Mouse (Mus musculus) forebrain, embryonic 11.5 days (tissue): ENCODE results near the gene Prkcd. TPM values are rescaled to one million over a fixed set of nuclear protein-coding genes. Genes with fewer than 3 reads are reported as not detected.

Source experiments
- ATAC-seq: fragments of 200-750 bp; cut with Nextera tagmentation; replicated peaks from 2 replicates; pipeline ENCODE4 v1.8.0; 2017; ENCODE audit warnings: moderate TSS enrichment; ENCODE audit not compliant: low FRiP score
- DNase-seq: peaks from one replicate; pipeline ENCODE4 v3.0.0-alpha.2; 2017; ENCODE audit warnings: low spot score
- H3K27ac ChIP-seq: fragments of 300-500 bp; sonication (generic); 2 replicates; pipeline ENCODE4 v1.5.1; 2014; ENCODE audit warnings: low read depth, low read length
- H3K27me3 ChIP-seq: fragments of 300-500 bp; sonication (generic); 2 replicates; pipeline ENCODE4 v1.6.1; 2014; ENCODE audit warnings: mild to moderate bottlenecking, low read length, mixed read lengths; ENCODE audit not compliant: control insufficient read depth, insufficient read depth
- H3K36me3 ChIP-seq: fragments of 300-500 bp; sonication (generic); 2 replicates; pipeline ENCODE4 v1.6.1; 2014; ENCODE audit warnings: mild to moderate bottlenecking, low read length, moderate library complexity, mixed read lengths; ENCODE audit not compliant: control insufficient read depth, insufficient read depth
- H3K4me1 ChIP-seq: fragments of 300-500 bp; sonication (generic); replicated peaks from 2 replicates; pipeline ENCODE4 v1.6.1; 2014; ENCODE audit warnings: low read length, mixed read lengths; ENCODE audit not compliant: control insufficient read depth, insufficient read depth
- H3K4me2 ChIP-seq: fragments of 300-500 bp; sonication (generic); 2 replicates; pipeline ENCODE4 v1.6.1; 2014; ENCODE audit warnings: low read depth, mild to moderate bottlenecking, low read length, moderate library complexity, mixed read lengths; ENCODE audit not compliant: severe bottlenecking
- H3K4me3 ChIP-seq: fragments of 300-500 bp; sonication (generic); 2 replicates; pipeline ENCODE4 v1.5.1; 2014; ENCODE audit warnings: low read depth, low read length
- H3K9ac ChIP-seq: fragments of 300-500 bp; sonication (generic); 2 replicates; pipeline ENCODE4 v1.6.1; 2014; ENCODE audit warnings: low read length
- H3K9me3 ChIP-seq: fragments of 300-500 bp; sonication (generic); 2 replicates; pipeline ENCODE4 v1.6.1; 2016; ENCODE audit warnings: low read length, mixed read lengths; ENCODE audit not compliant: control insufficient read depth
- WGBS: fragments of 180-500 bp; shearing (Covaris S2); extraction: QIAGEN DNeasy Blood & Tissue Kit; methylation state at CpG from one replicate; pipeline ENCODE4 v1.1.7; 2014; 5-methylcytosine and 5-hydroxymethylcytosine counted together
- polyA plus RNA-seq: library from polyadenylated mRNA; unstranded; fragments of >200 nt; fragmentation: Nextera tagmentation; extraction: Ambion mirVana; gene quantifications from 2 replicates; pipeline ENCODE4 v1.2.1, GENCODE M21; 2014

Gene Prkcd
- polyA plus RNA-seq, 1 experiment from 2014 or later = 26.2 TPM

- H3K4me1 ChIP-seq = peaks cover 20% of the 10 kb centered on the region
- H3K27me3 ChIP-seq = no peaks in the 10 kb centered on the region
- no peak for ATAC-seq
- H3K9ac ChIP-seq = no peak overlapping the region
- H3K9me3 ChIP-seq = no peaks in the 10 kb centered on the region
- no peak overlapping the region for H3K4me3 ChIP-seq
- WGBS = 71% methylated on average over 7 of the region's 7 CpGs
- no peak overlapping the region for H3K4me2 ChIP-seq
- no peaks in the 10 kb centered on the region for H3K36me3 ChIP-seq
- DNase-seq = no peak
- no peak overlapping the region for H3K27ac ChIP-seq
Observed at GRCm38 (mm10) chr14:30590918-30591317, 35.1 kb downstream of the Prkcd start.

DNA sequence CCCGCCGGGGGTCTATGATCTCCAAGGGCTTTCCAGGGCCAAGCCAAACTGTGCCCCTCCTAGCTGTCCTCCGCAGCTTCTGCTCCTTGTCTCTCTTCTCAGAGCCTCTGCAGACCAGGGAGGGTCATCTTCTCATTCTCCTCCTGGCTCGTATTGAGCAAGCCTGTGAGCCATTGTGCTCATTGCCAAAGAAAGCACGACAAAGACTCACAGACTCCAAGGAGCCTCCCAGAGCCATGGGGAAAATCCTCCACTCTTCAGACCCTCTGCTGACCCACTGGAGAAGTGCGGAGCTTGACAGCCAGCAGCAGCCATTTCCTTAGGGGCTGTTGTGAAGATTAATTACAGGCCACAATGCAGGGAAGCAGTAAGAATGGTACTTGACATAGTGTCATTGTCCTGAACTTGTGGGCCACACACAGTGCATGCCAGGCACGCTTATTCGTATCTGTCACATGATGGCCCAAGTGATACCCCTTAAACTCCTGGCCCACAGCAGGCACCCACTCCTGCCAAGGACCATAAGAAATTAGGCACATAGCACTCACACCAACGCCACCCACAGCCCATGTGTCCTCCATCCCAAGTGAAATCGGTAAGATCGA is 35.9 kb downstream of the Prkcd start:
- Histone ChIP-seq H3K9ac (no peak overlapping the region), H3K4me3 (no peak overlapping the region), H3K36me3 (no peaks in the 10 kb centered on the region), H3K9me3 (no peaks in the 10 kb centered on the region), H3K27me3 (no peaks in the 10 kb centered on the region), H3K4me2 (no peak overlapping the region), H3K27ac (no peak overlapping the region), H3K4me1 (peaks cover 20% of the 10 kb centered on the region)
- ATAC-seq (no peak), DNase-seq (no peak)
- 78% methylated on average over 11 of the region's 11 CpGs for whole genome bisulfite sequencing

DNA sequence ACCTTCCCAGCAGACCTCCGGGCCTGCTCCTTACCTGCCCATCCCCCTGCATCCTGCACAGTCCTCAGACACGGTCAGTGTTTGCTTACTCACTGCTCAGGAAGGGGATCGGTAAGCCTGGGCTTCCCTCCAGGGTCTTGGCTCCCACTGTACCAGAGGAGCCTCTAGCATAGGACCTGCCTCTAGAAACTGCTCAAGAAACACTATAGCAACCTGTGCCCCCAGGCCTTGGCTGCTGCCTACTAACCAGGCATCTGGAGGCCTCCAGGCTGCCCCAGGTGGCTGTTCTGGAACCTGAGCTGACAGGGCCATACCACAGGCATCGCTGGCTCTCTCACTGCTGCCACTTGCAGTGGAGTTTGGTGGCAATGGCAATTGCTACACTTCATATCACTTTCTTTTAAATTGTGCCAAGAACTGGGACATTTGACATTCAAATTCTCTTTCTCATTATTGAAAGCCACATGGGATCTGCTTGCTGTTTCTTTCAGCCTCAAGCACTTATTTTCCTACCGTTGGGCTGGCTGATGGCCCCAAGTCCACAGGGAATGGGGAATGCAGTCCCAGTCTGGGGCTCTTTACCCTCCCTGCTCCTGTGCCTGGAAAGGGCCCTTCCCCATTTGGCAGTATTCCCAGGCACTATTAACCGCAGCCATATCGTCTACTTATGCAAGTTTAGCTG is 39.1 kb downstream of the Prkcd start:
- 71% methylated on average over 7 of the region's 7 CpGs for WGBS
- DNase-seq (no peak), ATAC-seq (no peak)
- peaks cover 7% of the 10 kb centered on the region; the same call in 1 of the 2 replicates for H3K4me1 ChIP-seq
- no peak overlapping the region for H3K9ac ChIP-seq
- H3K27ac ChIP-seq = no peak overlapping the region
- no peak overlapping the region for H3K4me2 ChIP-seq
- H3K9me3 ChIP-seq = no peaks in the 10 kb centered on the region
- no peaks in the 10 kb centered on the region for H3K36me3 ChIP-seq
- no peaks in the 10 kb centered on the region for H3K27me3 ChIP-seq
- H3K4me3 ChIP-seq = no peak overlapping the region

GRCm38 (mm10) chr14:30585323-30585722 is 40.7 kb downstream of the Prkcd start:
- H3K36me3 ChIP-seq = no peaks in the 10 kb centered on the region
- H3K27ac ChIP-seq = no peak overlapping the region
- WGBS = 92% methylated on average over 5 of the region's 5 CpGs
- H3K27me3 ChIP-seq = no peaks in the 10 kb centered on the region
- H3K9me3 ChIP-seq = no peaks in the 10 kb centered on the region
- peaks cover 7% of the 10 kb centered on the region; the same call in 1 of the 2 replicates for H3K4me1 ChIP-seq
- DNase-seq = no peak
- ATAC-seq = no peak
- H3K4me2 ChIP-seq = no peak overlapping the region
- no peak overlapping the region for H3K9ac ChIP-seq
- no peak overlapping the region for H3K4me3 ChIP-seq

GRCm38 (mm10) chr14:30584497-30585251 is 41.3 kb downstream of the Prkcd start:
- DNase-seq = no peak
- Histone ChIP-seq H3K36me3 (no peaks in the 10 kb centered on the region), H3K27ac (no peak overlapping the region), H3K4me3 (no peak overlapping the region), H3K27me3 (no peaks in the 10 kb centered on the region), H3K9ac (peak overlapping the region; percentile 20; the same call in 1 of the 2 replicates), H3K4me2 (no peak overlapping the region), H3K9me3 (no peaks in the 10 kb centered on the region), H3K4me1 (peaks cover 7% of the 10 kb centered on the region; the same call in 1 of the 2 replicates)
- WGBS = 44% methylated on average over 19 of the region's 19 CpGs
- ATAC-seq = no peak

GRCm38 (mm10) chr14:30584077-30584476 is 41.9 kb downstream of the Prkcd start:
- peaks cover 7% of the 10 kb centered on the region; the same call in 1 of the 2 replicates for H3K4me1 ChIP-seq
- H3K36me3 ChIP-seq = no peaks in the 10 kb centered on the region
- no peak overlapping the region for H3K9ac ChIP-seq
- H3K4me3 ChIP-seq = no peak overlapping the region
- H3K27me3 ChIP-seq = no peaks in the 10 kb centered on the region
- H3K27ac ChIP-seq = no peak overlapping the region
- ATAC-seq (no peak), DNase-seq (no peak)
- 67% methylated on average over 2 of the region's 2 CpGs for WGBS
- H3K9me3 ChIP-seq = no peaks in the 10 kb centered on the region
- H3K4me2 ChIP-seq = no peak overlapping the region

- Histone ChIP-seq H3K9me3 (no peaks in the 10 kb centered on the region), H3K4me2 (no peak overlapping the region), H3K27ac (no peak overlapping the region), H3K4me1 (peaks cover 5% of the 10 kb centered on the region; the same call in 1 of the 2 replicates), H3K36me3 (no peaks in the 10 kb centered on the region), H3K4me3 (no peak overlapping the region), H3K27me3 (no peaks in the 10 kb centered on the region), H3K9ac (no peak overlapping the region)
- DNase-seq = no peak
- no peak for ATAC-seq
- 84% methylated on average over 1 of the region's 1 CpGs for WGBS
Observed at GRCm38 (mm10) chr14:30581238-30581637, 44.8 kb downstream of the Prkcd start.

DNA sequence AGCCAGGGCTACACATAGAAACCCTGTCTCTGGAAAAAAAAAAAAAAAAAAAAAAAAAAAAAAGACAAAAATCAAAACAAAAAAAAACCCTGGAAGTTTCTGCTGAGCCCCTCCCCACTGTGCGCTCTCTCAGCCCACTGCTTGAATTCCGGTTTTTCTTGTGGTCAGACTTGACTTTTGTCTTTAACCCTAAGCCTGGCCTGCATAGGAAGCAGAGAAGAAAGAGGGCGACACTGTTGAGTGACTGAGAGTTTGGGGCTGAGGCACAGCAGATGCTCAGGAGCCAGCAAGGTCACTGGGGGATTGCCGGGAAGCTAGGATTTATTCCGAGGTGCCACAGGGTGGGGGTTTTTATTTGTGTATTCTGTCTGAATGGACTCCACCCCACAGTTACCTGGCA is 46.1 kb downstream of the Prkcd start:
- ATAC-seq = no peak
- Histone ChIP-seq H3K27ac (no peak overlapping the region), H3K36me3 (no peaks in the 10 kb centered on the region), H3K4me3 (no peak overlapping the region), H3K27me3 (no peaks in the 10 kb centered on the region), H3K4me2 (no peak overlapping the region), H3K4me1 (peaks cover 5% of the 10 kb centered on the region; the same call in 1 of the 2 replicates), H3K9me3 (no peaks in the 10 kb centered on the region), H3K9ac (no peak overlapping the region)
- WGBS = 39% methylated on average over 5 of the region's 5 CpGs
- DNase-seq = no peak
